Mouse (Mus musculus): ENCODE data around the gene Nexmif. TPM values are rescaled to one million over a fixed set of nuclear protein-coding genes. Genes with fewer than 3 reads are reported as not detected.
"Not testable (repeated sequence)": the region's sequence is repeated elsewhere in the genome, so short reads cannot be mapped to it uniquely, and the experiment has no call there.

Gene Nexmif
- not detected in 2 replicates for total RNA-seq (2015)
- total RNA-seq (2017): not detected in 2 replicates

- ATAC-seq (replicated peaks; ENCODE audit: poor library complexity): peak; percentile 55
Observed at GRCm38 (mm10) chrX:104200736-104201591, at the start of gene Nexmif. Nexmif (minus strand) TSS chrX:104201185.

- no peak for ATAC-seq (replicated peaks; ENCODE audit: poor library complexity)
Observed at GRCm38 (mm10) chrX:104208701-104209100, 7.7 kb upstream of the Nexmif start.

- ATAC-seq (replicated peaks; ENCODE audit: poor library complexity): no peak
Observed at GRCm38 (mm10) chrX:104201592-104202139, 681 bp upstream of the Nexmif start.

- ATAC-seq (replicated peaks; ENCODE audit: poor library complexity): no peak
Observed at GRCm38 (mm10) chrX:104200388-104200735, 623 bp downstream of the Nexmif start.

- ATAC-seq (replicated peaks; ENCODE audit: poor library complexity): peak; percentile 26; the same call in 1 of the 2 replicates
Observed at GRCm38 (mm10) chrX:104199611-104200387, 1.2 kb downstream of the Nexmif start.

- ATAC-seq (replicated peaks; ENCODE audit: poor library complexity): no peak
Observed at GRCm38 (mm10) chrX:104199070-104199469, 1.9 kb downstream of the Nexmif start.

- no peak for ATAC-seq (replicated peaks; ENCODE audit: poor library complexity)
Observed at GRCm38 (mm10) chrX:104196561-104196960, 4.4 kb downstream of the Nexmif start.

- peak; percentile 54 for ATAC-seq (replicated peaks; ENCODE audit: poor library complexity)
Observed at GRCm38 (mm10) chrX:104179257-104179656, 21.7 kb downstream of the Nexmif start.

- no peak for ATAC-seq (replicated peaks; ENCODE audit: poor library complexity)
Observed at GRCm38 (mm10) chrX:104150072-104150471, 50.9 kb downstream of the Nexmif start.

GRCm38 (mm10) chrX:104115266-104115665 is 85.7 kb downstream of the Nexmif start:
- not testable (repeated sequence) for ATAC-seq (replicated peaks; ENCODE audit: poor library complexity)

GRCm38 (mm10) chrX:104114596-104114995 is 86.4 kb downstream of the Nexmif start:
- ATAC-seq (replicated peaks; ENCODE audit: poor library complexity): no peak

- ATAC-seq (replicated peaks; ENCODE audit: poor library complexity): no peak
Observed at GRCm38 (mm10) chrX:104054848-104055247, 146.1 kb downstream of the Nexmif start.

- no peak for ATAC-seq (replicated peaks; ENCODE audit: poor library complexity)
Observed at GRCm38 (mm10) chrX:104040276-104040675, 160.7 kb downstream of the Nexmif start.

- ATAC-seq (replicated peaks; ENCODE audit: poor library complexity): no peak
Observed at GRCm38 (mm10) chrX:104033843-104034242, 167.1 kb downstream of the Nexmif start.

GRCm38 (mm10) chrX:104032756-104033155 is 168.2 kb downstream of the Nexmif start:
- no peak for ATAC-seq (replicated peaks; ENCODE audit: poor library complexity)

Other genes with a start within 250 kb of the Nexmif start
- 64.0 and 67.2 TPM in 2 replicates for gene Rlim, start 219.9 kb downstream of the Nexmif start, total RNA-seq (2015)
- 102 and 112 TPM in 2 replicates for gene Rlim, start 219.9 kb downstream of the Nexmif start, total RNA-seq (2017)
- gene Abcb7, start 212.7 kb upstream of the Nexmif start, total RNA-seq (2015): 55.0 and 56.3 TPM in 2 replicates
- 61.6 and 66.9 TPM in 2 replicates for gene Abcb7, start 212.7 kb upstream of the Nexmif start, total RNA-seq (2017)